Mouse (Mus musculus) heart, embryonic 10.5 days (tissue): Measurements from ENCODE around the gene Olfr780. TPM values are rescaled to one million over a fixed set of nuclear protein-coding genes. Genes with fewer than 3 reads are reported as not detected.
"Not testable (repeated sequence)": the region's sequence is repeated elsewhere in the genome, so short reads cannot be mapped to it uniquely, and the experiment has no call there.

Source experiments
- DNase-seq: peaks from one replicate; pipeline ENCODE4 v3.0.0-alpha.2; 2017; ENCODE audit warnings: low spot score
- H3K27ac ChIP-seq: fragments of 300-500 bp; sonication (generic); 2 replicates; pipeline ENCODE4 v1.5.1; 2016; ENCODE audit warnings: mild to moderate bottlenecking
- H3K27me3 ChIP-seq: fragments of 300-500 bp; sonication (generic); 2 replicates; pipeline ENCODE4 v1.6.1; 2016; ENCODE audit warnings: mild to moderate bottlenecking; ENCODE audit not compliant: poor library complexity, insufficient read depth, severe bottlenecking
- H3K36me3 ChIP-seq: fragments of 300-500 bp; sonication (generic); 2 replicates; pipeline ENCODE4 v1.6.1; 2016; ENCODE audit warnings: mild to moderate bottlenecking, moderate library complexity
- H3K4me1 ChIP-seq: fragments of 300-500 bp; sonication (generic); 2 replicates; pipeline ENCODE4 v1.6.1; 2016; ENCODE audit warnings: mild to moderate bottlenecking
- H3K4me3 ChIP-seq: fragments of 300-500 bp; sonication (generic); 2 replicates; pipeline ENCODE4 v1.5.1; 2016; ENCODE audit warnings: mild to moderate bottlenecking, moderate library complexity
- H3K9me3 ChIP-seq: fragments of 300-500 bp; sonication (generic); 2 replicates; pipeline ENCODE4 v1.6.1; 2016; ENCODE audit warnings: mild to moderate bottlenecking, moderate library complexity
- WGBS: fragments of 180-500 bp; shearing (Covaris S2); methylation state at CpG from one replicate; pipeline ENCODE4 v1.1.7; 2016; 5-methylcytosine and 5-hydroxymethylcytosine counted together
- polyA plus RNA-seq: library from polyadenylated mRNA; unstranded; fragments of >200 nt; fragmentation: Nextera tagmentation; extraction: Ambion mirVana; gene quantifications from 2 replicates; pipeline ENCODE4 v1.2.1, GENCODE M21; 2016

Gene Olfr780
- polyA plus RNA-seq, result not detected in 2 replicates

GRCm38 (mm10) chr10:129317817-129318216, at the start of gene Olfr780:
Olfr780 (plus strand) TSS chr10:129318117.
- no peak for DNase-seq
- WGBS, result 86% methylated on average over 3 of the region's 3 CpGs
- H3K4me1 ChIP-seq, result no peaks in the 10 kb centered on the region
- H3K27ac ChIP-seq, result no peak within 1 kb of the TSS
- H3K4me3 ChIP-seq, result no peak within 1 kb of the TSS
- no peaks in the 10 kb centered on the region for H3K9me3 ChIP-seq
- no peaks in the 10 kb centered on the region for H3K27me3 ChIP-seq
- no peaks in the 10 kb centered on the region for H3K36me3 ChIP-seq

GRCm38 (mm10) chr10:129271081-129271535, 46.8 kb upstream of the Olfr780 start, which contains the start of gene Olfr777:
Olfr777 (minus strand) TSS chr10:129271485.
- no peak for DNase-seq
- Histone ChIP-seq H3K4me1 (no peaks in the 10 kb centered on the region), H3K4me3 (no peak within 1 kb of the TSS), H3K27ac (no peak within 1 kb of the TSS), H3K27me3 (no peaks in the 10 kb centered on the region), H3K36me3 (no peaks in the 10 kb centered on the region), H3K9me3 (no peaks in the 10 kb centered on the region)
- 93% methylated on average over 2 of the region's 2 CpGs for WGBS

- not testable (repeated sequence) for DNase-seq, H3K4me3 ChIP-seq, H3K36me3 ChIP-seq, H3K27ac ChIP-seq, H3K9me3 ChIP-seq, H3K4me1 ChIP-seq, H3K27me3 ChIP-seq
- WGBS, result 62% methylated on average over 1 of the region's 1 CpGs
These were observed 4.9 kb upstream of the Olfr780 start for GRCm38 (mm10) chr10:129312973-129313372.

- H3K4me1 ChIP-seq, H3K4me3 ChIP-seq, DNase-seq, H3K9me3 ChIP-seq, H3K27me3 ChIP-seq, H3K27ac ChIP-seq, H3K36me3 ChIP-seq: not testable (repeated sequence)
- no CpG with 5 or more reads among the region's 1 CpGs for WGBS
These were observed 4.4 kb upstream of the Olfr780 start for GRCm38 (mm10) chr10:129313521-129313920.

- Histone ChIP-seq H3K36me3 (no peaks in the 10 kb centered on the region), H3K27ac (no peak within 1 kb of the TSS), H3K27me3 (no peaks in the 10 kb centered on the region), H3K9me3 (no peaks in the 10 kb centered on the region; the same call in 1 of the 2 replicates), H3K4me3 (no peak within 1 kb of the TSS), H3K4me1 (no peaks in the 10 kb centered on the region)
- no peak for DNase-seq
These were observed 10.6 kb downstream of the Olfr780 start, which contains the start of gene Olfr781 for GRCm38 (mm10) chr10:129328554-129328953. Olfr781 (plus strand) TSS chr10:129328854.

GRCm38 (mm10) chr10:129348550-129348949, 30.6 kb downstream of the Olfr780 start, which contains the start of gene Olfr782:
Olfr782 (plus strand) TSS chr10:129348850.
- Histone ChIP-seq H3K4me3 (no peak within 1 kb of the TSS), H3K9me3 (no peaks in the 10 kb centered on the region), H3K36me3 (no peaks in the 10 kb centered on the region), H3K4me1 (no peaks in the 10 kb centered on the region), H3K27me3 (no peaks in the 10 kb centered on the region), H3K27ac (no peak within 1 kb of the TSS)
- DNase-seq, result no peak
- 84% methylated on average over 3 of the region's 3 CpGs for WGBS

GRCm38 (mm10) chr10:129352475-129352874, 34.6 kb downstream of the Olfr780 start:
- not testable (repeated sequence) for H3K9me3 ChIP-seq, DNase-seq, H3K27ac ChIP-seq, H3K27me3 ChIP-seq, H3K36me3 ChIP-seq, H3K4me1 ChIP-seq, H3K4me3 ChIP-seq
- 70% methylated on average over 2 of the region's 2 CpGs for WGBS

- not testable (repeated sequence) for H3K4me1 ChIP-seq
These were observed 38.6 kb downstream of the Olfr780 start for GRCm38 (mm10) chr10:129356496-129356895.

GRCm38 (mm10) chr10:129357307-129357706, 39.4 kb downstream of the Olfr780 start:
- no peaks in the 10 kb centered on the region for H3K9me3 ChIP-seq
- DNase-seq, result no peak
- H3K27ac ChIP-seq, result no peak overlapping the region
- H3K36me3 ChIP-seq, result no peaks in the 10 kb centered on the region
- no peaks in the 10 kb centered on the region for H3K4me1 ChIP-seq
- H3K4me3 ChIP-seq, result no peak overlapping the region
- 74% methylated on average over 5 of the region's 5 CpGs for WGBS
- H3K27me3 ChIP-seq, result no peaks in the 10 kb centered on the region

More at GRCm38 (mm10) chr10:129356496-129356895, 38.6 kb downstream of the Olfr780 start:
- not testable (repeated sequence) for H3K9me3 ChIP-seq, H3K36me3 ChIP-seq, H3K27me3 ChIP-seq, H3K4me3 ChIP-seq, H3K27ac ChIP-seq, DNase-seq
- 79% methylated on average over 4 of the region's 4 CpGs for WGBS

Other genes starting within 250 kb of the Olfr780 start
- gene Olfr766-ps1, start 249.1 kb upstream of the Olfr780 start, polyA plus RNA-seq, result not detected in 2 replicates
- gene Olfr767, start 235.2 kb upstream of the Olfr780 start, polyA plus RNA-seq, result not detected in 2 replicates
- not detected in 2 replicates for gene Olfr768, start 218.7 kb upstream of the Olfr780 start, polyA plus RNA-seq
- not detected in 2 replicates for gene Olfr769, start 200.3 kb upstream of the Olfr780 start, polyA plus RNA-seq
- gene Olfr770, start 179.1 kb upstream of the Olfr780 start, polyA plus RNA-seq, result not detected in 2 replicates
- not detected in 2 replicates for gene Olfr771, start 153.4 kb upstream of the Olfr780 start, polyA plus RNA-seq
- gene Olfr772, start 140.2 kb upstream of the Olfr780 start, polyA plus RNA-seq, result not detected in 2 replicates
- not detected in 2 replicates for gene Olfr773, start 130.7 kb upstream of the Olfr780 start, polyA plus RNA-seq
- not detected in 2 replicates for gene Olfr774, start 81.9 kb upstream of the Olfr780 start, polyA plus RNA-seq
- gene Olfr775, start 69.7 kb upstream of the Olfr780 start, polyA plus RNA-seq, result not detected in 2 replicates
- gene Olfr776, start 59.0 kb upstream of the Olfr780 start, polyA plus RNA-seq, result not detected in 2 replicates
- gene Olfr777, start 46.6 kb upstream of the Olfr780 start, polyA plus RNA-seq, result not detected in 2 replicates
- not detected in 2 replicates for gene Olfr781, start 10.7 kb downstream of the Olfr780 start, polyA plus RNA-seq
- not detected in 2 replicates for gene Olfr782, start 30.7 kb downstream of the Olfr780 start, polyA plus RNA-seq
- 0.05 TPM in 1 of 2 replicates, not detected in the other for gene Olfr784, start 66.0 kb downstream of the Olfr780 start, polyA plus RNA-seq
- gene Olfr785, start 87.3 kb downstream of the Olfr780 start, polyA plus RNA-seq, result not detected in 2 replicates
- not detected in 2 replicates for gene Olfr786, start 109.2 kb downstream of the Olfr780 start, polyA plus RNA-seq
- not detected in 2 replicates for gene Olfr787, start 143.7 kb downstream of the Olfr780 start, polyA plus RNA-seq
- gene Olfr788, start 152.9 kb downstream of the Olfr780 start, polyA plus RNA-seq, result not detected in 2 replicates
- not detected in 2 replicates for gene Olfr789, start 166.6 kb downstream of the Olfr780 start, polyA plus RNA-seq
- not detected in 2 replicates for gene Olfr790, start 180.4 kb downstream of the Olfr780 start, polyA plus RNA-seq
- gene Olfr791, start 203.7 kb downstream of the Olfr780 start, polyA plus RNA-seq, result not detected in 2 replicates
- not detected in 2 replicates for gene Olfr792, start 221.0 kb downstream of the Olfr780 start, polyA plus RNA-seq
- gene Olfr794, start 249.5 kb downstream of the Olfr780 start, polyA plus RNA-seq, result not detected in 2 replicates